Mouse (Mus musculus) heart, embryonic 12.5 days (tissue): ENCODE measurements around the gene Ctnna3. TPM values are rescaled to one million over a fixed set of nuclear protein-coding genes. Genes with fewer than 3 reads are reported as not detected.

Experiments used
- ATAC-seq: fragments of 200-750 bp; cut with Nextera tagmentation; 2 replicates; pipeline ENCODE4 v1.8.0; 2017; ENCODE audit warnings: moderate TSS enrichment, moderate library complexity; ENCODE audit not compliant: insufficient number of reproducible peaks, low FRiP score
- H3K27ac ChIP-seq: fragments of 300-500 bp; sonication (generic); 2 replicates; pipeline ENCODE4 v1.5.1; 2016; ENCODE audit warnings: mild to moderate bottlenecking, moderate library complexity; ENCODE audit not compliant: poor library complexity, severe bottlenecking
- H3K27me3 ChIP-seq: fragments of 300-500 bp; sonication (generic); replicated peaks from 2 replicates; pipeline ENCODE4 v1.6.1; 2016; ENCODE audit warnings: mild to moderate bottlenecking, moderate library complexity
- H3K36me3 ChIP-seq: fragments of 300-500 bp; sonication (generic); 2 replicates; pipeline ENCODE4 v1.6.1; 2016; ENCODE audit warnings: mild to moderate bottlenecking, moderate library complexity
- H3K4me1 ChIP-seq: fragments of 300-500 bp; sonication (generic); replicated peaks from 2 replicates; pipeline ENCODE4 v1.6.1; 2016; ENCODE audit warnings: mild to moderate bottlenecking
- H3K4me2 ChIP-seq: fragments of 300-500 bp; sonication (generic); 2 replicates; pipeline ENCODE4 v1.6.1; 2016; ENCODE audit warnings: mild to moderate bottlenecking, moderate library complexity
- H3K4me3 ChIP-seq: fragments of 300-500 bp; sonication (generic); 2 replicates; pipeline ENCODE4 v1.5.1; 2016; ENCODE audit warnings: mild to moderate bottlenecking
- H3K9ac ChIP-seq: fragments of 300-500 bp; sonication (generic); 2 replicates; pipeline ENCODE4 v1.6.1; 2016; ENCODE audit warnings: mild to moderate bottlenecking, moderate library complexity
- H3K9me3 ChIP-seq: fragments of 300-500 bp; sonication (generic); replicated peaks from 2 replicates; pipeline ENCODE4 v1.6.1; 2016; ENCODE audit warnings: mild to moderate bottlenecking, moderate library complexity
- WGBS: fragments of 180-500 bp; shearing (Covaris S2); methylation state at CpG from one replicate; pipeline ENCODE4 v1.1.7; 2016; 5-methylcytosine and 5-hydroxymethylcytosine counted together
- polyA plus RNA-seq: library from polyadenylated mRNA; unstranded; fragments of >200 nt; fragmentation: Nextera tagmentation; extraction: Ambion mirVana; gene quantifications from 2 replicates; pipeline ENCODE4 v1.2.1, GENCODE M21; 2016

Ctnna3 gene
- polyA plus RNA-seq, 1 experiment from 2014 or later, result 24.0 TPM

DNA sequence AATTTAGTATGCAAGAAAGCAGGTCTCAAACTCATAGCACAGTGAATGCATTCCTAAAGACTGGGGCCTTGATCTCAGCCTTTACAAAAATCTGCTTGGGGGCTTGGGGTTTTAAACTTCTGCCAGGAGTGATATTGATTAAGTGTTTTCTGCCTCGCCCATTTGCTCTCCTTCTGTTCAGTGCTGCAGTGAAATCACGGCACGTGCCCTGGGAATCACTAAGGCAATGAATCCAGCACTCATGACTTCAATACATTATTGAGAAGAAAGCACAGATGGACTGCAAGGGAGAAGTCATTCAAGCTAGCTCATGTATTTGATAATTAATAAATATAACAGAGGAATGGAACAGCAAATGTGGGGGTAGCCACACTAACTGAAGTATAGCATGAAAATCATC lies 515.6 kb downstream of the Ctnna3 start:
- no peak overlapping the region for H3K27ac ChIP-seq
- no peak overlapping the region for H3K9ac ChIP-seq
- WGBS, result 85% methylated on average over 3 of the region's 3 CpGs
- no peak overlapping the region for H3K4me2 ChIP-seq
- no peaks in the 10 kb centered on the region for H3K9me3 ChIP-seq
- H3K36me3 ChIP-seq, result no peaks in the 10 kb centered on the region
- no peaks in the 10 kb centered on the region for H3K4me1 ChIP-seq
- no peak for ATAC-seq
- H3K27me3 ChIP-seq, result no peaks in the 10 kb centered on the region
- no peak overlapping the region for H3K4me3 ChIP-seq

DNA sequence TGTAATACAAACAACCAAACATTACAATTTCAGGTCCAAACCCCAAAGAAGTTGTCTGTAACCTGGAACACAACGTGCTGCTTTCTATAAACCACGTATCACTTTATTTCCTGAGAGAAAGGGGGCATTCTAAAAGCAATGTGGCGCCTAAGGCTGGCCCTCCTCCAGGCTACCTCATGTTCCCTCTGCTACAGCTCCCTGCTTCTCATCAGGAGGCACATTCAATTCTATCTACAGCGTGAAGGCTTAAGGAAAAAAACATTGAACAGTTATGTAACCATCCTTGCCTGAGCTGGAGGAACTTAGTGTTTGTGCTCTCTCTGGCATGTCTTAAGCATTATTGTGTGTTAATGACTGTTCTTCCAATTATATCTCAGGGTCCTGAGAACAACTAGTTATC lies 517.4 kb downstream of the Ctnna3 start:
- Histone ChIP-seq H3K4me2 (no peak overlapping the region), H3K36me3 (no peaks in the 10 kb centered on the region), H3K9ac (no peak overlapping the region), H3K9me3 (no peaks in the 10 kb centered on the region), H3K27me3 (no peaks in the 10 kb centered on the region), H3K4me3 (no peak overlapping the region), H3K27ac (no peak overlapping the region), H3K4me1 (peaks cover 14% of the 10 kb centered on the region)
- 73% methylated on average over 4 of the region's 4 CpGs for WGBS
- ATAC-seq, result no peak

DNA sequence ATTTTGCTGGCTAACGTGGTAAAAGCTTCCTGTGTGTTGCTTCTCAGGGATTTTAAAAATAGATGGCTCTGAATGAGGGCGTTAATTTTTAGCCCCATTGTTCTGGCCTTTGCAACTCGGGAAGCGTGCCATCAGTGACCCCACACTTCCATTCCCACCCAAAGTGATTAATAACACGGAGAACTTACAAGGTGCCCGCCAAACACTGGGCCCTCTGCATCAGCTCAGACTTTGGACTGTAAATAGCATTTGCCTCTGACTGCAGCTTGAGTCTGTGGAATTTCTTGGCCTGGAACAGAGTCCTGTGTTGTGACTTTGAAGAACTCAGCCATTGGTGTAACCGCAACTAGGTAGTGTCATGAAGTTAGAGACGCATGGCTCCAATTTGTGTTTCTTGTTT lies 521.0 kb downstream of the Ctnna3 start:
- no peak overlapping the region for H3K9ac ChIP-seq
- no peak; the same call in 1 of the 2 replicates for ATAC-seq
- H3K4me2 ChIP-seq, result peak overlapping the region; percentile 7; the same call in 1 of the 2 replicates
- no peaks in the 10 kb centered on the region for H3K9me3 ChIP-seq
- H3K4me1 ChIP-seq, result peaks cover 26% of the 10 kb centered on the region
- WGBS, result 40% methylated on average over 8 of the region's 8 CpGs
- no peaks in the 10 kb centered on the region for H3K36me3 ChIP-seq
- H3K27me3 ChIP-seq, result no peaks in the 10 kb centered on the region
- no peak overlapping the region for H3K4me3 ChIP-seq
- H3K27ac ChIP-seq, result peak overlapping the region; percentile 38; the same call in 1 of the 2 replicates

DNA sequence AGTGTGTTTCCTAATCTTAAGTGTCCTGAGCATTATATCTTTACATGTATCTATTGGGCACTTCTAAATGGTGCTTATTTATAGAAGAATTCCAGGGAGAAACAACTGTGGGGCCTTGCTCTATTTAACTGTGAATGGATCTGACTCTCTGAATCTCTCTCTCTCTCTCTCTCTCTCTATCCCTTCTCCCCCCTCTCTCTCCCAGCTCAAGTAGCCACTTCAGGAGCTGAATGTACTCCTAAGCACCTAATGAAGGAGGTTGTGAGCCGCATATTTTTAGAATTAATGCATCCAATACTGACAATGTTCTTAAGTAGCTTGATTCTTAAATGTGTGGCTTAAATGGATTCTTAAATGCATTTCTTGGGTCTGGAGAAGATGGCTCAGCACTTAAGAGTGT lies 521.6 kb downstream of the Ctnna3 start:
- Histone ChIP-seq H3K9me3 (no peaks in the 10 kb centered on the region), H3K27ac (no peak overlapping the region), H3K36me3 (no peaks in the 10 kb centered on the region), H3K4me3 (no peak overlapping the region), H3K4me2 (no peak overlapping the region), H3K27me3 (no peaks in the 10 kb centered on the region), H3K4me1 (peaks cover 26% of the 10 kb centered on the region), H3K9ac (no peak overlapping the region)
- WGBS, result 34% methylated on average over 1 of the region's 1 CpGs
- no peak for ATAC-seq

DNA sequence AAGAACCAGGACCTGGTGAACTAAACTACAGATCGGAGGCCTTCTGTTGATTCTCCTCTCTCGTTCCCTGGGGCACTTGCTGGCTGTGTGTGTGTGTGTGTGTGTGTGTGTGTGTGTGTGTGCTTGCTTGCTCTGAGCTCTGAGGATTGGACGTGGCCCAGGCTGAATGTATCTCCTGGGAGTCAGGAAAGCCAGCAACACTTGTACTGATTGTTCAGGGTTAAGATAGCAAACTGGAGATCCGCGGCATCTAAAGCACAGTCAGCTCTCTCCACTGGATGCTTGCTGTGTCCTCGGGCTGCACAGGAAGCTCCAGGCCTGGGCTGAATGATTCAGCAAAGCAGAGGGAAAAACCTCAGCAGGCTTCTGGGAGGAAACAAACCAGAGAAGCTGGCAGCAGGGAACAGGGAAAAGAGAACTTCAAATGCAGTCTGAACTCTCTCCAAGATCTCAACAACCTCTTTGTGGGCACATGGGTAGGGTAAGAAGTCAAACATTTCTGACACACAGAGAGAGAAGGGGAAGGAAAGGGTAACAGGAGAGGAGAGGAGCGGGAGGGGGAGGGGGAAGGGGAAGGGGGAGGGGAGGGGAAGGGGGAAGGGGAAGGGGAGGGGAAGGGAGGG lies 524.5 kb downstream of the Ctnna3 start:
- Histone ChIP-seq H3K9ac (no peak overlapping the region; the same call in 1 of the 2 replicates), H3K36me3 (no peaks in the 10 kb centered on the region), H3K4me3 (no peak overlapping the region), H3K4me1 (peaks cover 26% of the 10 kb centered on the region), H3K27ac (peak overlapping the region; percentile 48), H3K9me3 (no peaks in the 10 kb centered on the region), H3K27me3 (no peaks in the 10 kb centered on the region), H3K4me2 (peak overlapping the region; percentile 11)
- WGBS, result 5% methylated on average over 6 of the region's 7 CpGs
- ATAC-seq, result no peak

DNA sequence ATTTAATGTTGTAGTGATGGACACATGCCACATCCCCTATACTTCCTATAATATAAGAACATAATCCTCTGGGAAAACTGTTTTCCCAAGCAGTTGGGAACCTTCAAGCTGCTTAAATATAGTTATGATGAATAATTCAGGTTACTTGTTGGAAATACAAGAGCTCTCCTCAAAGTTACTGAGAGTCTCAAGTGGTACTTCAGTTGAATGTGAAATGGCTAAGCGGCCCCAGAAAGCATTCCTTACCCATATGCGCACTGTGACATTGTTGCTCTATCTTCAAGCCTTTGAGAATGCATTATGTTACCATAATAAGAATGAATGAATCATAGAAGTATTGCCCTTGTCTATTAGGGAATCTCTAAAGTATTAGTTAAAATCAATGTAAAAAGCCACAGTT lies 542.4 kb downstream of the Ctnna3 start:
- ATAC-seq, result no peak
- 71% methylated on average over 2 of the region's 2 CpGs for WGBS
- H3K4me3 ChIP-seq, result no peak overlapping the region
- H3K9me3 ChIP-seq, result no peaks in the 10 kb centered on the region
- no peaks in the 10 kb centered on the region for H3K36me3 ChIP-seq
- no peaks in the 10 kb centered on the region for H3K27me3 ChIP-seq
- H3K9ac ChIP-seq, result no peak overlapping the region
- H3K27ac ChIP-seq, result no peak overlapping the region
- no peaks in the 10 kb centered on the region for H3K4me1 ChIP-seq
- no peak overlapping the region for H3K4me2 ChIP-seq

DNA sequence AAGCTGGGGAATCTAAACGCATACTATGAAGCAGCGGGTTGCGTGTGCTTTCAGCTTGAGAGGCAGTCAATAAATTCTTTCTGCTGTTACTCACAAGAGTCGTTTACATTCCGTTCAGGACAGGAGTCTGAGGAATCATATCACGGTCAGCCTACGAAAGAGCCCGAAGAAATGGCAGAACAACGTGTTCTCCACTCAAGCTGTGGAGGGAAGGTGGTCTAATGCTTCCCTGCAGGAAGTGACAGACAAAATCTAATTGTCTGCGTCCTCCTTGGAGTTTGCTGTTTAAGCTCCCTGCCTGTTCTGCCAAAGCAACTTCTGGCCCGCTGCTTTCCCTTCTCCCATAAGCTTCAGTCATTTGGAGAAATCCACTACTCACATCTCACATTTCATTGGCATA lies 548.2 kb downstream of the Ctnna3 start:
- 29% methylated on average over 11 of the region's 11 CpGs for WGBS
- Histone ChIP-seq H3K9me3 (no peaks in the 10 kb centered on the region), H3K9ac (no peak overlapping the region), H3K27ac (no peak overlapping the region), H3K36me3 (no peaks in the 10 kb centered on the region), H3K27me3 (no peaks in the 10 kb centered on the region), H3K4me3 (no peak overlapping the region), H3K4me2 (peak overlapping the region; percentile 52), H3K4me1 (peaks cover 13% of the 10 kb centered on the region)
- ATAC-seq, result no peak

DNA sequence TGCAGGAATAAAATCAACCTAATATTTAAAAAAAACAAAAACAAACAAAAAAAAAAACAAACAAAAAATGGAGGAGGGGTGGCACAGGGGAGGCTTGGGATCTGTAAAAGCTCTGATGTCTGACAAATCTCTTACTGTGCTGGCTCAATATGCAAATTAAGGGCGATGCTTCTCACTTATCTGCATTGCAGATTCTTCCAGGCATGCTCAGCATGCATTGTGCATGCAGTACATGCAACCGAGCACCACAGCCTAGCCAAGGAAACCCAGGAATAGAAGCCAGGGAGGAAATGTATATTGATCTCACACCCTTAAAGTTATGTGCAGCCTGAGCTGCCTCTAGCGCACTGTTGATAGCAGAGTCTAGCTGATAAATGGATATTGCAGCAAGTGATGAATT lies 548.6 kb downstream of the Ctnna3 start:
- H3K4me2 ChIP-seq, result peak overlapping the region; percentile 52; the same call in 1 of the 2 replicates
- WGBS, result 27% methylated on average over 3 of the region's 3 CpGs
- H3K9me3 ChIP-seq, result no peaks in the 10 kb centered on the region
- no peaks in the 10 kb centered on the region for H3K27me3 ChIP-seq
- no peaks in the 10 kb centered on the region for H3K36me3 ChIP-seq
- H3K4me3 ChIP-seq, result no peak overlapping the region
- peaks cover 13% of the 10 kb centered on the region for H3K4me1 ChIP-seq
- no peak overlapping the region for H3K27ac ChIP-seq
- H3K9ac ChIP-seq, result no peak overlapping the region
- no peak for ATAC-seq

DNA sequence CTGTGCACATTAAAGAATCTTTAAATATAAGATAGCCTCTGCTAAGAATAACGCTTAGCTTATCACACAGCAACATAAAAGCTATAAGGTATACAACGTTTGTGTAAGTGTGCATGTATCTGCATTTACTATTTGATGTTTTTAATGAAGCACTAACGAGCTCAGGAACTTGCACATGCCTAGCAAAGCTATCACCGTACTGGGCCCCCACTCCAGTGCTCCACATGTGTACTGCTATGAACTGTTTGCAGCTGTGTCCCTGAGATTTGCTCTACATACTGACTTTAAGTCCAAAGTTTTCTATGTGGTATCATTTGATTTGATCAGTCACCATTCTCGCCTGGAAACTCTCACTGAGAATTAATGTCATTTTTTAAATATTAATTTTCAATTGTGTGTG lies 549.1 kb downstream of the Ctnna3 start:
- no peak overlapping the region for H3K4me2 ChIP-seq
- H3K27me3 ChIP-seq, result no peaks in the 10 kb centered on the region
- H3K27ac ChIP-seq, result no peak overlapping the region
- H3K9ac ChIP-seq, result no peak overlapping the region
- H3K4me3 ChIP-seq, result no peak overlapping the region
- 72% methylated on average over 5 of the region's 5 CpGs for WGBS
- no peaks in the 10 kb centered on the region for H3K9me3 ChIP-seq
- no peaks in the 10 kb centered on the region for H3K36me3 ChIP-seq
- no peak for ATAC-seq
- H3K4me1 ChIP-seq, result peaks cover 13% of the 10 kb centered on the region

DNA sequence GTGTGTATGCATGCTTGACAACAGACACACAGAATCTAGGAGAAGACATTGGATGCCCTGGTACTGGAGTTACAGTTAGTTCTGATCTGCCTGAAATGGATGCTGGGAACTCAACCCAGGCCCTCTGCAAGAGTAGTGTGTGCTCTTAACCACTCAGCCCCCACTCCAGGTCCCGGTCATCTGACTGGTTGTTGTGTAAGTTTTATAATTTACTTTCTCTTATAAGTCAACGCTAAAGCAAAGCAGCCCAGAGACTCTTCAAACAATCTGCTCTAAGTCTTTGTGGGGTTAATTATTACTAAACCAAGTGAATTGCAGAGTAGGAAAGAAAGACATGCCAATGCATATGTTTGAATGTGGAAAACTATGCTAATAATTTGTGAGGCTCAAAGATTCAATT lies 549.5 kb downstream of the Ctnna3 start:
- ATAC-seq, result no peak
- Histone ChIP-seq H3K9me3 (no peaks in the 10 kb centered on the region), H3K4me2 (no peak overlapping the region), H3K4me3 (no peak overlapping the region), H3K9ac (no peak overlapping the region), H3K36me3 (no peaks in the 10 kb centered on the region), H3K4me1 (peaks cover 13% of the 10 kb centered on the region), H3K27me3 (no peaks in the 10 kb centered on the region), H3K27ac (no peak overlapping the region)
- WGBS, result 81% methylated on average over 2 of the region's 2 CpGs

DNA sequence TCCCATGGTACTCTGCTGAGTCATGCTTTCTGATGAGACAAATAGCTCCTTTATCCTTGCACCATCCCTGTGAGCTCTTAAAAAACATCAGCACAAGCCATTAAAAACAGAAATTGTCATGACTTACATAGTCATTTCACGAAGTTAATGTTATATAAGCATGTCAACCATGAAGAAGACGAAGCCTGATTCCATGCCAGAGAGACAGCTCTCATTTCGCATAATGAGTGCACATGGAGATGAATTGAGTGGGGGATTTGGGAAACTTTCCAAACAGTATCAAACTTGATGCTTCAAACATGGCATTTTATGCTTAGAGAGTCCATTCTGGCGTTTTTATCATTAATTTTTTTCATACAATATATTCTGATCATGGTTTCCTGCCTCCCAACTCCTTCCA lies 555.7 kb downstream of the Ctnna3 start:
- H3K9me3 ChIP-seq, result no peaks in the 10 kb centered on the region
- H3K4me2 ChIP-seq, result no peak overlapping the region
- H3K27me3 ChIP-seq, result no peaks in the 10 kb centered on the region
- no peaks in the 10 kb centered on the region for H3K36me3 ChIP-seq
- H3K4me3 ChIP-seq, result no peak overlapping the region
- no peak for ATAC-seq
- 0 out of 2 replicates have a peak, but pooled peaks cover 4% of the 10 kb centered on the region for H3K4me1 ChIP-seq
- no peak overlapping the region for H3K27ac ChIP-seq
- H3K9ac ChIP-seq, result no peak overlapping the region
- WGBS, result 76% methylated on average over 4 of the region's 4 CpGs

DNA sequence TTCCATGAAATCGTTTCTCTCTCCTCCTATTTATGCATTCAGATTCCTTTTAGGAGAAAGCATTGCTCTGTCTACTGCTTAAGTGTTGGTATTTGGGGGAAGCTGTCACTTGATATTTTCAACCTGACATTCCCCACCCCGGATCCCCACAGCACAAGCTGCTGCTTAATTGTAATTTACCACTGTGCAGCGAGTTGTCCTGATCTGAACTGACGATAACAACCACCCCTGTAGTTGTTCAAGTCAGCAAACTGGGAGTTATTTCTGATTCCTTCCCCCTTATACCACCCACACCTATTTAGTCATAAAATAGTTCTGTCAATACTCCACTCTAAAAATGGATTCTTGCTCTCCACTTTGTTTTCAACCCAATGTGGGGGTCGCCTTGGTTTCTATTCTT lies 564.4 kb downstream of the Ctnna3 start:
- no peaks in the 10 kb centered on the region for H3K27me3 ChIP-seq
- no peaks in the 10 kb centered on the region for H3K9me3 ChIP-seq
- ATAC-seq, result no peak
- H3K27ac ChIP-seq, result no peak overlapping the region
- H3K36me3 ChIP-seq, result no peaks in the 10 kb centered on the region
- 69% methylated on average over 5 of the region's 5 CpGs for WGBS
- 0 out of 2 replicates have a peak, but pooled peaks cover 4% of the 10 kb centered on the region for H3K4me1 ChIP-seq
- H3K9ac ChIP-seq, result no peak overlapping the region
- no peak overlapping the region for H3K4me3 ChIP-seq
- H3K4me2 ChIP-seq, result no peak overlapping the region
